Mouse (Mus musculus) gastrocnemius, postnatal 14 days (tissue): ENCODE data around the gene Cdc6. TPM values are rescaled to one million over a fixed set of nuclear protein-coding genes. Genes with fewer than 3 reads are reported as not detected.
"Not testable (repeated sequence)": the region's sequence is repeated elsewhere in the genome, so short reads cannot be mapped to it uniquely, and the experiment has no call there.

ENCODE experiments used
- DNase-seq: peaks from one replicate; pipeline ENCODE4 v3.0.0; 2021; ENCODE audit warnings: mixed read lengths
- intact Hi-C: fragments of 180-260 bp; cut with DNase I; formaldehyde crosslinking; loops from one replicate; pipeline ENCODE4 v1.15.1; 2025; ENCODE audit warnings: low total_unique reads
- total RNA-seq, 2 experiments: library from RNA; stranded (reverse); gene quantifications; 2 replicates each; pipeline ENCODE4 v1.2.3; 2021

Gene Cdc6
- total RNA-seq, 2 experiments from 2014 or later = 0.78 to 1.3 TPM

DNA sequence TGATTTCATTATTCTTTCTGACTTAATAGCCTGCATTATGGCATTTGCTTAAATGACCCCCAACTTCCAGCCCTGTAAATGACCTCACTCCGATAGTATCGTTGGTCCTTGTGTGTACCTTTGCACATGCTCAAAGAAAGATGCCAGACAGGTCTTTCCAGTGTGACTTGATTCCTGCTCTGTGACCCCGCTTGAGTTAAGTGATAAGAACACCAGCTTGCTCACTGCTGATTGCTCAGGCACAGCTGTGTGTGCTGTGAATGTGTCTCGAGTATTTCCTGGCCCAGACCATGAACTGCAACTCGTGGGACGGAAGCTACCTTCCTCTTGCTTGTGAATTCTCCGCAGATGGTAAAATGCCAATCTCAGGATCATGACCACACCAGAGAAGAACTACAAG is 2.6 kb upstream of the Cdc6 start:
- no peak for DNase-seq
- intact Hi-C loops = loop anchor here (10.0 kb wide), 1 partner anchor 200 kb away; the partner anchor contains the start of gene Csf3

- no peak for DNase-seq
- intact Hi-C loops = loop anchor here (10.0 kb wide), 1 partner anchor 201 kb away; the partner anchor contains the start of gene Csf3
Observed at GRCm38 (mm10) chr11:98905583-98905982, 2.0 kb upstream of the Cdc6 start.

DNA sequence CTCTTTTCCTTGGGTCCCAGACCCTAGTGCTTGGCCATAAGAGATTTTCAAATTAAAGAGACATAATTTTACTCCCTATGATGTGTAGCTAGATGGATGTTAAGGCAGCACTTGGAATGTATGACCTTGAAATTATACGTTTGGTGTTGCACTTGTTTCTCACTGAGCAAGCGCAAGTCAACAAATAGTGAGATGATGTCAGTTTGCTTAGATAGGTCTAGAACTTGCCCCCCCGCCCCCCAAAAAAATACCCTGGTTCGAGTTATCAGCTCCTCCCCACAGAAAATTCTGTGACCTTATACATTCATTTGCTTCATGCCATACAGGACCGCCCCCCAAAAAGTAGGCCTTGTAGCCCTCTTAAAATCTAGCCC is 551 bp upstream of the Cdc6 start:
- no peak for DNase-seq
- intact Hi-C loops = loop anchor here (10.0 kb wide), 1 partner anchor 202 kb away; the partner anchor contains the start of gene Csf3

DNA sequence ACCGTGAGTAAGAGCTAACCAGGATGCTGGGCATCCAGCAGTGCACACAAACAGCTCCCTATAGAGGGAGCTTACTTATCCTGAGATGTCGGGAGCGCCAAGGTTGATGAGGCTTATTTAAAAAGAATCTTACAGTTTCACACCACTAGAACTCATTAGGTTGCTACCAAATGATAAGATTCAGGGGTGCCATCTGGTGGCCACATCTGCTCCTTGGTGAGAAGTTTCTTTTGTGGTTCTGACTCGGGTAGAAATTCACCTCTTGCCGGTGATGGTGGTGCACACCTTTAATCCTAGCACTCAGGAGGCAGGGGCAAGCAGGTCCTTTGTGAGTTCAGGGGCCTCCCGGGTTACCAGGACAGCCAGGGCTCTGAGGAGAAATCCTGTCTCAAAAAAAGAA is 2.1 kb downstream of the Cdc6 start:
- intact Hi-C loops = loop anchor here (2.0 to 10.0 kb wide), 3 partner anchors 49 to 215 kb away; partner anchors contain the start of gene Csf3
- peak; percentile 68 for DNase-seq

DNA sequence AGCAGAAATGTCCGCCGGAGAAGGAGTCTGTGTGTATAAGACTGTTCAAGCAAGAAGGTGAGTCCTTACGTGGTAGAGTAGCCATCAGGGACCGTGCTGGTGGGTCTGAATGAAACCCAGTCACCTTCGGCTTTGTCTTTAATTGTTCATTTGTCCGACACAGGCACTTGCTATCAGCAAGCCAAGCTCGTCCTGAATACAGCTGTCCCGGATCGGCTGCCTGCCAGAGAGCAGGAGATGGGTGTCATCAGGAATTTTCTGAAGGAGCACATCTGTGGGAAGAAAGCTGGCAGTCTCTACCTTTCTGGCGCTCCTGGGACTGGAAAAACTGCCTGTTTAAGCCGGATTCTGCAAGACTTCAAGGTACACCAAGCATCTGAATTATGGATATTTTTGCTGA is 2.8 kb downstream of the Cdc6 start:
- DNase-seq = peak; percentile 43
- intact Hi-C loops = loop anchor here (10.0 kb wide), 1 partner anchor 214 kb away; no protein-coding TSS in a partner anchor

DNA sequence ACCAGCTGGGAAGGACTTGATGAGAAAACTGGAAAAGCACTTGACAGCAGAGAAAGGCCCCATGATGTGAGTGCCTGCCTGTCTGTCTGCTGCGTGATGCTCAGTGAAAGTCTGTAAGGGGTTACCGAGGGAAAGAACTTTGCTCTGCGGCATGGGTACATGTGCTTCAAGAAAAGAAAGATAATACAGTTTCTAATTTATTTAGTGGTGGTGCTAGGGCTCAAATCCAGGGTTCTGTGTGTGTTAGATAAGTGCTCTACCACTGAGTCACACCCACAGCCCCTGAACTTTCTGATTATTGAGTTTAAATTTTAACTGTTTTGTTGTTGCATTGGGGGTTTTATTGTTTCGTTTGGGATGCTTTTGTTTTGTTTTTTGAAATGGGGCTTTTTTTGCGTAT is 3.9 kb downstream of the Cdc6 start:
- DNase-seq = no peak
- intact Hi-C loops = loop anchor here (10.0 kb wide), 1 partner anchor 213 kb away; no protein-coding TSS in a partner anchor

DNA sequence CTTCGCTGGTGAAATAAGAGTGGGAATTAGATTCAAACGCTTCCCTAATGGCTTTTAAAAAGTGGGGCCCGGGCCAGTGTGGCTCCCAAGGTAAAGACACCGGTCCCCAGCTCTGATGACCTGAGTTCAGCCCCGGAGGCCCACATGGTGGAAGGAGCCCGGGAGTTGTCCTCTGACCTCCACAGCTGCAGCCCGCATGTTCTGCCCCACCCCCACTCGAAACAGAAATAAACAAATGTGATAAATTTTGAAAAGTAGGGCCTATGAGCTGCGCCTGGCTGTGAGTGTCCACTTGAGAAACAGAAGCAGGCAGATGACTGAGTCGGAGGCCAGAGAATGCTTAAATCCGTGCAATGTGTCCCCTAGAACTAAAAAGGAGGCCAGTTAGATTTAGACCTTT is 6.6 kb downstream of the Cdc6 start:
- intact Hi-C loops = loop anchor here (10.0 kb wide), 1 partner anchor 211 kb away; no protein-coding TSS in a partner anchor
- no peak for DNase-seq

- DNase-seq = not testable (repeated sequence)
- intact Hi-C loops = loop anchor here (10.0 kb wide), 1 partner anchor 208 kb away; no protein-coding TSS in a partner anchor
Observed at GRCm38 (mm10) chr11:98916376-98916775, 8.8 kb downstream of the Cdc6 start.

DNA sequence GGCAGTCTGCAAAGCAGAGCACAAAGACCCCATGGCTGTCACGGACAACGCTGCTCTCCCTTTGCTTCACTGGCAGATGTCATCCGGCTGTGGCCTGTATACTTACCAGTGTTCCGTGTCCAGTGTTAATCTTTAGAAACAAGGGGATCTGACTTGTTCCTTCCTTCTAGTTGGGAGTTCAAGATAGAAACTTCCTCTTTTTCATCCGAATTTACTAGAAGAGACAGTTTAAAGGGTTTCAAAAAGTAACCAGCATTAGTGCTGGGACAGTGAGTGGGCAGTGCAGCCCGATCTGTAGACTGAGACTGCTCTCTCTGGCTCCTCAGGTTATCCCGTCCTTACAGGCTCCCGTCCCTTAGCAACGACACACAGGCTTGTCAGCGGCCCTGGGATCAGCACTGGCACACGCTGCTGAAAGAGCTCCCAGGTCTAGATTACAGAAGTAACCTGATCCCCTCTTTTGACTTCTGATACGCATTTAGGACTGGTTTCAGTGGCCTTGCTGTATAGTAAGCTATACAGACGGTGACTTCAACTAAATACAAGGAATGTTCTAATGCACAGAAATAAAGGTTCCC is 9.9 kb downstream of the Cdc6 start:
- intact Hi-C loops = loop anchor here (10.0 kb wide), 1 partner anchor 207 kb away; no protein-coding TSS in a partner anchor
- no peak for DNase-seq

GRCm38 (mm10) chr11:98918231-98918630 is 10.6 kb downstream of the Cdc6 start:
- DNase-seq = no peak
- intact Hi-C loops = loop anchor here (10.0 kb wide), 1 partner anchor 207 kb away; no protein-coding TSS in a partner anchor

DNA sequence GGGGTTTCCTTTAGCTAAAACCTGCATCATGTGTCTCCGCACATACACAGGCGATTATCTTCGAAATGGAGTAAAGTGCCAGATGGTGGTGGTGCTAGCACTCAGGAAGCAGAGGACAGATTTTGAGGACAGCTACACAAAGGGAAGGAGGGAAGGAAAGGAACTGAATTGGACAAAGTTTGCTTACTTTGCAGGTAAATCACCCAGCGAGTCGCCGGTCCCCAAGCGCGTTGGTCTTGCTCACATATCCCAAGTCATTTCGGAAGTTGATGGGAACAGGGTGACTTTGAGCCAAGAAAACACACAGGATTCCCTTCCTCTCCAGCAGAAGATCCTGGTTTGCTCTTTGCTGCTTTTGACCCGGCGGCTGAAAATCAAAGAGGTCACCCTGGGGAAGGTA is 11.4 kb downstream of the Cdc6 start:
- no peak for DNase-seq
- intact Hi-C loops = loop anchor here (10.0 kb wide), 1 partner anchor 206 kb away; no protein-coding TSS in a partner anchor

DNA sequence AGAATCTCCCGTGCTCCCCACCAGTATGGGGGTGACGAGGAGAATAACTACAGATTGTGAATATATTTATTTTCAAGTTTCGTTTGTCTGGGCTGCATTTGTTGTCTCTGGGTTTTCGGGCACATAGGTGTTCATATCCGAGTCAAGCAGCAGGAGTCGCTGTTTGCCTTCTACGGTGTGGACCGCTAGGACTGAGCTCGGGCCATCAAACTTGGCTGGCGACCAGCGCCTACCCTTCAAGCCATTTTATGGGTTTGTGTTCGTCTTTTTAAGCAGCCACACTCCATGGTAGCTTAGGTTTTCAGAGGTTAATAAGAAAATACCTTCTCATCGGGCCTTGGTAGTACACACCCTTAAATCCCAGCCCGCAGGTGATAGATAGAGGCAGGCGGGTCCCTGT is 14.2 kb downstream of the Cdc6 start:
- peak; percentile 69 for DNase-seq
- intact Hi-C loops = not testable (repeated sequence)

DNA sequence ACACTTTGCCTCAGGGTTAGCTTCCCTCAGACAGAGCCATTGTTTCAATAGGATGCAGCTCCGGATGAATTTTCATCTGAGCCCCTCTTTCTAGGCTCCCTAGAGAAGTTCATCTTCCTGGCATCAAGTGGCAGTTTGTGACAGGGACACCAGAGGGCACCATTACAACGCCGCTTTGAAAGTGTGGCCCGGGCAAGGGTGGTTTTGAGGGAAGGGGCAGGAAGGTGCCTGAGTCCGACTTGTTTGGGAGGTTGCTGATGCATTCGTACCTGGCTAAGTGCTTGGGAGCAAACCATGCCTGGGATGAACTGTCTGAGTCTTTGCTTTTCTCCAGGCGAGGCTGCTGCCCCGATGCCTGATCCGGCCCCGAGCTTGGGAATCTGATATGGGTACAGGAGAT is 14.7 kb downstream of the Cdc6 start:
- DNase-seq = peak; percentile 64
- intact Hi-C loops = not testable (repeated sequence)

GRCm38 (mm10) chr11:98922851-98923711 is 15.5 kb downstream of the Cdc6 start:
- intact Hi-C loops = not testable (repeated sequence)
- peak; percentile 62 for DNase-seq

DNA sequence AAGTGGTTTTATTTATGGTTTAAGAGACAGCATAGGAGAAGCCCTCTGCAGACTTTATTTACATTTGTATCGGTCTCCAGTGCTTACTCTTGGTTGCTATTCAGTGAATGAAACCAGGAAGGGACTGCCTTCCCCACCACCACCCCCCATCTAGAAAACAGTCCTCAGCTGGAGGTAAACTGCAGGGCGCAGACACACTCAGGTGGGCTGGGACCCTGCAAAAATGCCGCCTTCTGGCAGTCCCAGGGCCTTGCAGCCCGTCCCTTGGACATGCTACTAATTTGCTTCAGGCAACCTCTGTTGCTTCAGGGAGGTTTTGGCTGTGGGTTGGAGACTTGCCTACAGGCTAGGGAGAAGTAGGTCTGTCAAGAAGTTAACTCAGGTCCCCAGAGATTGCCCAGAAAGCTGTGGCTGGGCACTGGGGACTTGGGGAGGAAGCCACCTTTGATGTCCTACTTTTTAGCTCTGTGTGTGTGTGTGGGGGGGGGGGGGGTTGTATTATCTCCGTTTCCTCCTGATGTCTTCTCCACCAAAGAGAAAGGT is 17.1 kb downstream of the Cdc6 start:
- DNase-seq = no peak
- intact Hi-C loops = no loop called here

GRCm38 (mm10) chr11:98925265-98925721 is 17.7 kb downstream of the Cdc6 start:
- intact Hi-C loops = no loop called here
- DNase-seq = peak; percentile 69

DNA sequence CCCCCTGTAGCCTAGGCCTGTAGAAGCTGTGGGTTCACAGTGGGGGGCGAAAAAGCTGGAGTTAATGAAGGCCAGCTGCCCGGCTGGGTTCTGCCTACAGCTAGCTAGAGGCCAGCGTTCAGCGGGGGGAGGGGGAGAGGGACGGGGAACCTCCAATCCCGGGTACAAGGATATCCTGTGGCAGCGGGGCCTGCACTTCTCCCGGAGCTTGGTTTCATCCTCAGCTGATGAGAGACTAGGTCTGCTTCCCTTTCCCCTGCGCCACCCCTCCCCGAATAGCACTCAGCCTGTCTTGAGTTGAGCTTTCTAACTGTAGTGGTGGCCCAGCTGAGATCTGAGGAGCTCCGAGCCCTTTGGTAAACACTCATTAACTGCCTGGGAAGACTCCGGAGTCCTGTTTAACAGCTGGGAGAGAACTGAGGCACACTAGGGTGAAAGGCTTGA is 18.3 kb downstream of the Cdc6 start:
- intact Hi-C loops = loop anchor here (2.0 kb wide), 1 partner anchor 45 kb away; no protein-coding TSS in a partner anchor
- peak; percentile 63 for DNase-seq

- intact Hi-C loops = loop anchor here (2.0 kb wide), 1 partner anchor 44 kb away; no protein-coding TSS in a partner anchor
- DNase-seq = no peak
Observed at GRCm38 (mm10) chr11:98926553-98926952, 19.0 kb downstream of the Cdc6 start.

DNA sequence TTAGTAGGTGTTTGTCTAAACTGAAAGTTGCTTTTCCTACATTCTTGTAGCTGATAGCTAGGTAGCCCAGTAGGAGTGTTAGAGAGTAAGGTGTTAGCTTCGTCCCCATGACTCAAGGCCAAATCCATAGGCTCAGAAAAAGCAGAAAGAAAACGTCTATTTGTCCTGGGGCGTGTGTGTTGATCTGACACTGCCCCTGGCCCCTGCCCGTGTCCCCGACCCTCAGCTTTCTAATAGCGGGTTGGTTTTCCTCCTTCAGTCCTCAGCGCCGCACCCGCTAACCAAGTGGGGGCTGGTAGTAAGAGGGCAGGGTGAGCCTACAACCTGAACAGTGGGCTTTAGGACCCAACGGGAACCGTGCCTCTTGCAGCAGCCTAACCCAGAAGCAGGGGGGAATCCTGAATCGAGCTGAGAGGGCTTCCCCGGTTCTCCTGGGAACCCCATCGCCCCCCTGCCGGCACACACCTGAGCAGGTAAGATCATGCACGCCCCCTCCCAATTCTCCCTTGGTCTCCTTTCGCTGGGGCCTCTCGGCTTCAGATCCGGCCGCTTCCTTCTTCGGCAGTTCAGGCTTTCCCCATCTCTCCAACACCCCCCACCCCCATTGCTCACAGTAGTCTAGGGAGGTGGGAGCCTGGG is 20.0 kb downstream of the Cdc6 start, which contains the start of gene Rara:
Gene Rara (plus strand): TSS at position 381 of the 639 bp plus-strand sequence.
- no peak for DNase-seq
- intact Hi-C loops = loop anchor here (2.0 kb wide), 1 partner anchor 43 kb away; no protein-coding TSS in a partner anchor
